Mouse (Mus musculus) midbrain, embryonic 13.5 days (tissue): ENCODE results near the gene Gm20422. TPM values are rescaled to one million over a fixed set of nuclear protein-coding genes. Genes with fewer than 3 reads are reported as not detected.
A peak's percentile ranks its signal among the peaks of the same experiment; 100 is the strongest.

Experiments
- ATAC-seq: fragments of 200-750 bp; cut with Nextera tagmentation; 2 replicates; pipeline ENCODE4 v1.8.0; 2017; ENCODE audit warnings: mild to moderate bottlenecking, moderate TSS enrichment, moderate library complexity
- H3K27ac ChIP-seq: fragments of 300-500 bp; sonication (generic); 2 replicates; pipeline ENCODE4 v1.5.1; 2015; ENCODE audit warnings: inconsistent platforms, mild to moderate bottlenecking, moderate library complexity
- H3K27me3 ChIP-seq: fragments of 300-500 bp; sonication (generic); 2 replicates; pipeline ENCODE4 v1.6.1; 2015; ENCODE audit warnings: mild to moderate bottlenecking, inconsistent platforms
- H3K36me3 ChIP-seq: fragments of 300-500 bp; sonication (generic); 2 replicates; pipeline ENCODE4 v1.6.1; 2015; ENCODE audit warnings: mild to moderate bottlenecking, inconsistent platforms
- H3K4me1 ChIP-seq: fragments of 300-500 bp; sonication (generic); replicated peaks from 2 replicates; pipeline ENCODE4 v1.6.1; 2015; ENCODE audit warnings: inconsistent platforms
- H3K4me2 ChIP-seq: fragments of 300-500 bp; sonication (generic); replicated peaks from 2 replicates; pipeline ENCODE4 v1.6.1; 2015; ENCODE audit warnings: moderate library complexity, mild to moderate bottlenecking, inconsistent platforms
- H3K4me3 ChIP-seq: fragments of 300-500 bp; sonication (generic); replicated peaks from 2 replicates; pipeline ENCODE4 v1.5.1; 2015; ENCODE audit warnings: mild to moderate bottlenecking, inconsistent platforms
- H3K9ac ChIP-seq: fragments of 300-500 bp; sonication (generic); replicated peaks from 2 replicates; pipeline ENCODE4 v1.6.1; 2015; ENCODE audit warnings: mild to moderate bottlenecking, inconsistent platforms
- H3K9me3 ChIP-seq: fragments of 300-500 bp; sonication (generic); 2 replicates; pipeline ENCODE4 v1.6.1; 2016; ENCODE audit warnings: mild to moderate bottlenecking, inconsistent platforms
- WGBS: fragments of 180-500 bp; shearing (Covaris S2); methylation state at CpG from one replicate; pipeline ENCODE4 v1.1.7; 2015; 5-methylcytosine and 5-hydroxymethylcytosine counted together
- polyA plus RNA-seq: library from polyadenylated mRNA; unstranded; fragments of >200 nt; fragmentation: Nextera tagmentation; extraction: Ambion mirVana; gene quantifications from 2 replicates; pipeline ENCODE4 v1.2.1, GENCODE M21; 2015

The Gm20422 gene
- polyA plus RNA-seq, 1 experiment from 2014 or later: 0.24 TPM

DNA sequence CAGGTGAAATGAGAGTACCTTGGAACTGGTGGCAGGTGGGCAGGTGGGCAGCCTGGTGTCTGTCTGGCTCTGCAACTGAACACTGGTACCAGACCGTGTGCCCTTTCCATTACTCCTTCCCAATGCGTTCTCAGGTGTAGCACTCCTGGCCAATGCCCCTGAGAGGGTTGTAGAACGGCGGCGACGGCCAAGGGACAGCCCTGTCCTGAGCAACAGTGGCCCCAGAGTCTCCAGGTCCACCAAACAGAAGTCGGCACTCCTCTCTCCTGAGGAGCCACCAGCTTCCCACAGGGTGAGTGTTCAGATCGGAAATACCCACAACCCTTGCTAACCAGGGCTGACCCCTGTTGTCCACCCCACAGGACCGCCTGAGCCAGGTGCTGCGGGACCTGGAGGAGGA is 30.4 kb upstream of the Gm20422 start:
- no peak overlapping the region for H3K9ac ChIP-seq
- no peaks in the 10 kb centered on the region for H3K27me3 ChIP-seq
- H3K36me3 ChIP-seq: peaks cover 80% of the 10 kb centered on the region
- H3K4me3 ChIP-seq: no peak overlapping the region
- no peaks in the 10 kb centered on the region for H3K9me3 ChIP-seq
- H3K4me1 ChIP-seq: peaks cover 19% of the 10 kb centered on the region
- WGBS: 94% methylated on average over 10 of the region's 10 CpGs
- no peak overlapping the region for H3K4me2 ChIP-seq
- no peak overlapping the region for H3K27ac ChIP-seq
- no peak for ATAC-seq

DNA sequence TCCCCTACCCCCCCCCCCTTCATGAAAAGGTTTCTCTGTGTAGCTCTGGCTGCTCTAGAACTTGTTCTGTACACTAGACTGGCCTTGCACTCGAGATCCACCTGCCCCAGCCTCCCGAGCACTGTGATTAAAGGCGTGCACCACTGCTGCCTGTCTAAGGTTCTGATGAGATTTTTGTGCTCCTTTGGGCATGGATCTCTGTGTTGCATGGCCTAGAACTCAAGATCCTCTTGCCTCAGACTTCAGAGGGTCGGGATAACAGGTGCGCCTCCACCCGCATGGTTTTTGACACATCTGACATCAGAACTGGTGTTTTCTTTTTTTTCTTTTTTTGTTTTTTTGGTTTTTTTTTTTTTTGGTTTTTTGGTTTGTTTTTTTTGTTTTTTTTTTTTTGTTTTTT is 29.9 kb upstream of the Gm20422 start:
- 95% methylated on average over 6 of the region's 6 CpGs for WGBS
- H3K4me1 ChIP-seq: peaks cover 14% of the 10 kb centered on the region
- no peaks in the 10 kb centered on the region for H3K27me3 ChIP-seq
- no peak for ATAC-seq
- H3K4me3 ChIP-seq: no peak overlapping the region
- no peak overlapping the region for H3K4me2 ChIP-seq
- H3K36me3 ChIP-seq: peaks cover 85% of the 10 kb centered on the region
- no peak overlapping the region for H3K27ac ChIP-seq
- H3K9me3 ChIP-seq: no peaks in the 10 kb centered on the region
- H3K9ac ChIP-seq: no peak overlapping the region

DNA sequence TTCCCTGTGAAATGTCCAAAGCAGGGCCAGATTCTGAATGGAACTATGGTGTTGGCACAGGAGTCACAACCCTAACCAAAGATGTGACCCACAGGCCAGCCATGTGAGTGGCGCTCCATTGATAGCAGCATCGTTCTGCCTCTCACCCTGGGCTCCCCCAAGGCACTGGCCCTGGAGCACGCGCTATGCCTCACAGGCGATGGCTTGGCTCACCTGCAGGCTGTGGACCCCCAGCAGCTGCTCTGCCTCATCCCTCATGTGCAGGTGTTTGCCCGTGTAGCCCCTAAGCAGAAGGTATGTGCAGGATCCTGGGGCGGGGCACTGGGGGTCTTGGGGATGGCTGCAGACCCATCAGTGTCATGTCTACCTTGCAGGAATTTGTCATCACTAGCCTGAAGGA is 28.7 kb upstream of the Gm20422 start:
- no peaks in the 10 kb centered on the region for H3K9me3 ChIP-seq
- H3K4me3 ChIP-seq: no peak overlapping the region
- H3K27me3 ChIP-seq: no peaks in the 10 kb centered on the region
- no peak overlapping the region for H3K4me2 ChIP-seq
- no peak for ATAC-seq
- H3K4me1 ChIP-seq: peaks cover 4% of the 10 kb centered on the region; the same call in 1 of the 2 replicates
- no peak overlapping the region for H3K27ac ChIP-seq
- H3K9ac ChIP-seq: no peak overlapping the region
- peaks cover 97% of the 10 kb centered on the region for H3K36me3 ChIP-seq
- 97% methylated on average over 7 of the region's 7 CpGs for WGBS

DNA sequence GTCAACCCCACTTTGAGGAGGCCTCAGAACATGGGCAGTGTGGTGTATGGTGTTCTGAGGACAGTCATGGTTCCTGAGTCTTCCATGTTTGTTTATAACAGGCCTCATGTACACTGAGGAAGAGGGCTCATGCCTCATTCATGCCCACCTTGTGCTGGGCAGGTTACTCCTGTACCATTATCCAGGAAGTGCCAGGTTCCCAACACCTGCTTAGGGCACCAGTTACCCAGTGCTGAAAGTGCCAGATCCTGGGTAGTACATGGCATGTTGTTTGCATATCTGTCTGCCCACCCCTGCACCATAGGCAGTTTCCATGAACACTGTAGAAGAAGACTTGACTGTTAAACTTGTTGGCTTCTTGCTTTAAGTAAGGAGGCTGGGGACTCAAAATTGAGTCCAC is 27.5 kb upstream of the Gm20422 start:
- Histone ChIP-seq H3K4me2 (no peak overlapping the region), H3K9ac (no peak overlapping the region), H3K27ac (no peak overlapping the region), H3K4me1 (no peaks in the 10 kb centered on the region), H3K4me3 (no peak overlapping the region), H3K9me3 (no peaks in the 10 kb centered on the region), H3K36me3 (peaks cover 97% of the 10 kb centered on the region), H3K27me3 (no peaks in the 10 kb centered on the region)
- ATAC-seq: no peak

DNA sequence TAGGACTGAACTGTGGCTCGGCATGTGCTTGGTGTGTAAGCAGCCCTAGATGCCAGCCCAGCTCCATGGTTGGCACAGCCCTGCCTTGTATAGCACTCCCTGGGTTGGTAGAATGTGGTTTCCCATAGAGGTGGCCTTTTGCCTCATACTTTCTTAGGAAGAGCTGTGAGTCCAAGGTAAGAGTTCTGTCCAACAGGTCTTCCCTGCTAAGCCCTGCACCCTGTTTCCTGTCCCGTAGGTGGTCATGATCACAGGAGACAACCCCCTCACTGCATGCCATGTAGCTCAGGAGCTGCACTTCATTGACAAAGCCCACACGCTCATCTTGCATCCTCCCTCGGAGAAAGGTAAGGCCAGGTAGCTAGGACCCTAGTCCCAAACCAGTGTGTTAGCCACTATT is 27.1 kb upstream of the Gm20422 start:
- H3K27ac ChIP-seq: no peak overlapping the region
- WGBS: 98% methylated on average over 4 of the region's 4 CpGs
- no peak for ATAC-seq
- no peaks in the 10 kb centered on the region for H3K27me3 ChIP-seq
- no peaks in the 10 kb centered on the region for H3K4me1 ChIP-seq
- no peak overlapping the region for H3K4me2 ChIP-seq
- no peaks in the 10 kb centered on the region for H3K9me3 ChIP-seq
- peaks cover 97% of the 10 kb centered on the region for H3K36me3 ChIP-seq
- H3K4me3 ChIP-seq: no peak overlapping the region
- H3K9ac ChIP-seq: no peak overlapping the region

DNA sequence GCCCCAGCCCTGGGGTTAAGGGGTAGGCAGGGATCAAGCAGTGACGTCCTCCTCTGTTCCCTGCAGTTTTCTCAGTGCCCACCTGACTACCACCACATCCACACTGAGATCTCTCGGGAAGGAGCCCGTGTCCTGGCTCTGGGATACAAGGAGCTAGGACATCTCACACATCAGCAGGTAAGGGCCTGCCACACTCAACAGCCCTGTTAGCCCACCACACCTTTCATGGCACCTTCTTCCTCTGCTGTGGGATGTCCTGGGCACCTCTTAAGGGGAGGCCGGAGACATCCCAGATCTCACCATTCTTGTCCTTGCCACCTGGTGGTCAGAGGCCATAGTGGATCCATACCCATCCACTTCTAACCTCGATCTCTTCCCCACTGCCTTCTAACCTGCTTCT is 25.3 kb upstream of the Gm20422 start:
- WGBS: 91% methylated on average over 5 of the region's 5 CpGs
- Histone ChIP-seq H3K27ac (no peak overlapping the region), H3K9me3 (no peaks in the 10 kb centered on the region), H3K4me3 (no peak overlapping the region), H3K9ac (no peak overlapping the region), H3K4me1 (no peaks in the 10 kb centered on the region), H3K27me3 (no peaks in the 10 kb centered on the region), H3K4me2 (no peak overlapping the region), H3K36me3 (peaks cover 97% of the 10 kb centered on the region)
- ATAC-seq: no peak

DNA sequence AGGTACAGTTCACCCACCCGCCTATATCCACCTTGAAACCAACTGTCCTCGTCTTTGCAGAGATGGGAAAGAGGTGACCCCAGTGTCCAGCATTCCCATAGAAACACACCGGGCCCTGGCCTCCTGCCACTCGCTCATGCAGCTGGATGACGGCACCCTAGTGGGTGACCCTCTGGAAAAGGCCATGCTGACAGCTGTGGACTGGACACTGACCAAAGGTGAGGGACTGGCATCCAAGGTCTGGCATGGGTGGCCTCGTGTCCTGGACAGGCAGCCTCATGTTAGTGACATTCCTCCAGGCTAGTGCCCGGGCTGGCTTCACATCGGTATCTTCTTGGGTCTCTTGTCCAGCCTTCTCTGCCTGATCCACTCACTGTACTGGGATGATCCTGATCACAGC is 24.6 kb upstream of the Gm20422 start:
- ATAC-seq: no peak
- Histone ChIP-seq H3K4me1 (no peaks in the 10 kb centered on the region), H3K27me3 (no peaks in the 10 kb centered on the region), H3K4me2 (no peak overlapping the region), H3K9me3 (no peaks in the 10 kb centered on the region), H3K36me3 (peaks cover 98% of the 10 kb centered on the region), H3K27ac (no peak overlapping the region), H3K9ac (no peak overlapping the region), H3K4me3 (no peak overlapping the region)
- 90% methylated on average over 8 of the region's 8 CpGs for WGBS

DNA sequence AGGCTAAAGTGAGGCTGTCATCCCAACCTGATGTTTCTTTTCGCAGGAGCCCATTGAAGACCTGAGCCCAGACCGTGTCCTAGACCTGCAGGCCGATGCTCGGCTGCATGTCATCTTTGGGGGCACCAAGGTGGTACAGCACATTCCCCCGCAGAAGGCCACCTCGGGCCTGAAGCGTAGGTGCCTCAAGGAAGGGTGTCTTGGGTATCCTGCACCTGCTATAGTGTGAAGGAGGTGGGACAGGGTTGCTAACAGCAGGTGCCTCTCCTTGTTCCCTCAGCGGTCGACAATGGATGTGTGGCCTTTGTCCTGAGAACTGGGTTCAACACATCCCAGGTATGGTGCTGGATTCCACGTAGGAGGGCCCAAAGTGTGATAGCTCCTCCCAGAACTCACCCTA is 23.0 kb upstream of the Gm20422 start:
- no peak overlapping the region for H3K9ac ChIP-seq
- H3K4me3 ChIP-seq: no peak overlapping the region
- WGBS: 93% methylated on average over 10 of the region's 10 CpGs
- H3K4me1 ChIP-seq: peaks cover 7% of the 10 kb centered on the region
- H3K4me2 ChIP-seq: no peak overlapping the region
- H3K9me3 ChIP-seq: no peaks in the 10 kb centered on the region
- H3K27me3 ChIP-seq: no peaks in the 10 kb centered on the region
- peaks cover 93% of the 10 kb centered on the region for H3K36me3 ChIP-seq
- no peak overlapping the region for H3K27ac ChIP-seq
- ATAC-seq: no peak

DNA sequence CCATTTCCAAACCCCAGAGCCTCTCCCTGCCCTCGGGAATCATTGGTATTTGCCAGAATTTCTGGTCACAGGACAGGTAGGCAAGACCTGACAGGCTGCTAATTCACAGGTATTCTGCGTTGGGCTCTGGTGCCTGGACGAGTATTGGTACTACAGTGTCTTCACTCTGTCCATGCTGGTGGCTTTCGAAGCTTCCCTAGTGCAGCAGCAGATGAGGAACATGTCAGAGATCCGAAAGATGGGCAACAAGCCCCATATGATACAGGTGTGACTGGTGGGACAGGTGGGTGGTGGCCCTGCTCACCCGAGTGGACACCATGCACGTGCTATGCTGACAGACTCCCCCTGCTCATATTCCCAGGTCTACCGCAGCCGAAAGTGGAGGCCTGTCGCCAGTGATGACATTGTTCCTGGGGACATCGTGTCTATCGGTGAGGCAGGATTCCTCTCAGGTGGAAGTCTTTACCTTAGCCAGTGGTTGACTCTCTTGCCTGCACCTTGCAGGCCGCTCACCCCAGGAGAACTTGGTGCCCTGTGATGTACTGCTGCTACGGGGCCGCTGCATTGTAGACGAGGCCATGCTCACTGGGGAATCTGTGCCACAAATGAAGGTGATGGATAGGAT is 22.1 kb upstream of the Gm20422 start:
- Histone ChIP-seq H3K4me1 (peaks cover 15% of the 10 kb centered on the region), H3K4me3 (no peak overlapping the region), H3K27me3 (no peaks in the 10 kb centered on the region), H3K9ac (no peak overlapping the region), H3K4me2 (no peak overlapping the region), H3K9me3 (no peaks in the 10 kb centered on the region), H3K36me3 (peaks cover 85% of the 10 kb centered on the region), H3K27ac (no peak overlapping the region)
- 98% methylated on average over 16 of the region's 16 CpGs for WGBS
- ATAC-seq: no peak

DNA sequence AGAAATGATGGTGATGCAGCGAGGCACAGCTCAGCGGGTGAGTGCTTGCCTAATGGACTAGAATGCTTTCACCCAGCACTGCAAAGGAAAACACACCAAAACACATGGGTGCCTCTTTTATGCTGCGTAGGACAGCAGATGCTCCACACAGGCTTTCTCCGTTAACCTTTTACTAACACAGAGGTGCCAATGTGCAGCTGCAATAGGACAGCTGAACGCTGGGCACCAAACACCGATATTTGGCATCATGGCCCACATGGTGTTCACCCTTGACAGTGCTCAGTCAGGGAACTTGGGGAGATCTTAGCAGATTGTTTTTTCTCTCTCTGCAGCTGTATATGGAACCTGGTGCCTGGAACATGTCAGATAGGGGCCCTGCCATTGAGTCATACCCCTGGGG is 20.2 kb upstream of the Gm20422 start:
- Histone ChIP-seq H3K4me2 (no peak overlapping the region), H3K9ac (no peak overlapping the region), H3K27ac (no peak overlapping the region), H3K36me3 (peaks cover 67% of the 10 kb centered on the region), H3K4me3 (no peak overlapping the region), H3K27me3 (no peaks in the 10 kb centered on the region), H3K4me1 (peaks cover 24% of the 10 kb centered on the region), H3K9me3 (no peaks in the 10 kb centered on the region)
- ATAC-seq: no peak
- WGBS: 96% methylated on average over 6 of the region's 6 CpGs

DNA sequence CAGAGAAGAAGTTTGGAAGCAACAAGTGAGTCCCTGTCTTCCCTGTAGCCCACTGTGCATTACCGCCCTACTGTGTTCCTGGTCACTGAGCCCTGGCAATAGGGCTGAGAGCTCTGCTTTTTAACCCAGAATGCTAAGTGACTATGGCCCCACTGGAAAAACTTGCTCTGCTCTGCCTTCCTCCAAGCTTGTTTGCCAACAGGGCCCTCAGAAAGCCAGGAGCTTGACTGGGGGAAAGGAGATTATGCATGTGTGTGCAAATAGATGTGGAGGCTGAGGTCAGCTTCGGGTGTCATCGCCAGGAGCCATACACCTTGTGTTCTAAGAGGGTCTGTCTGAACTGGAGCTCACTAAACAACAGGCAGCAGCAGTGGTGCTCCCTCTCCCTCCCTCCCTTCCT is 19.4 kb upstream of the Gm20422 start:
- Histone ChIP-seq H3K4me3 (no peak overlapping the region), H3K27ac (no peak overlapping the region), H3K9me3 (no peaks in the 10 kb centered on the region), H3K4me1 (peaks cover 27% of the 10 kb centered on the region), H3K4me2 (no peak overlapping the region), H3K27me3 (no peaks in the 10 kb centered on the region), H3K9ac (no peak overlapping the region; the same call in 1 of the 2 replicates), H3K36me3 (peaks cover 59% of the 10 kb centered on the region)
- WGBS: 95% methylated on average over 3 of the region's 3 CpGs
- ATAC-seq: no peak

DNA sequence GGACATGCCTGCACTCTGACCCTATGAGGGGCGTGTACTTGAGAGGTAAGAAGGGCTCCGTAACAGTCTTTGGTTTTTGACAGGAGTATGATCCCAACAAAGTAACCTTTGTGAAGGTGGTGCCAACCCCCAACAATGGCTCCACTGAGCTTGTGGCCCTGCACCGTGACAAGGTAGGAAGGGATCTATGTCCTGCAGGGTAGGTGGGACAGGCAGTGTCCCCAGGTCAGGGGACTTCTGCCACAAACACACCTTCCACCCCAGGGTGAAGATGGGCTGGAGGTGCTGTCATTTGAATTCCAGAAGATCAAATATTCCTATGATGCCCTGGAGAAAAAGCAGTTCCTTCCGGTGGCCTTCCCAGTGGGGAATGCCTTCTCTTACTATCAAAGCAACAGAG is 19.0 kb upstream of the Gm20422 start:
- H3K4me2 ChIP-seq: no peak overlapping the region
- ATAC-seq: no peak
- peaks cover 27% of the 10 kb centered on the region for H3K4me1 ChIP-seq
- no peaks in the 10 kb centered on the region for H3K9me3 ChIP-seq
- H3K9ac ChIP-seq: no peak overlapping the region
- no peak overlapping the region for H3K4me3 ChIP-seq
- peaks cover 55% of the 10 kb centered on the region for H3K36me3 ChIP-seq
- no peak overlapping the region for H3K27ac ChIP-seq
- WGBS: 96% methylated on average over 4 of the region's 4 CpGs
- no peaks in the 10 kb centered on the region for H3K27me3 ChIP-seq

DNA sequence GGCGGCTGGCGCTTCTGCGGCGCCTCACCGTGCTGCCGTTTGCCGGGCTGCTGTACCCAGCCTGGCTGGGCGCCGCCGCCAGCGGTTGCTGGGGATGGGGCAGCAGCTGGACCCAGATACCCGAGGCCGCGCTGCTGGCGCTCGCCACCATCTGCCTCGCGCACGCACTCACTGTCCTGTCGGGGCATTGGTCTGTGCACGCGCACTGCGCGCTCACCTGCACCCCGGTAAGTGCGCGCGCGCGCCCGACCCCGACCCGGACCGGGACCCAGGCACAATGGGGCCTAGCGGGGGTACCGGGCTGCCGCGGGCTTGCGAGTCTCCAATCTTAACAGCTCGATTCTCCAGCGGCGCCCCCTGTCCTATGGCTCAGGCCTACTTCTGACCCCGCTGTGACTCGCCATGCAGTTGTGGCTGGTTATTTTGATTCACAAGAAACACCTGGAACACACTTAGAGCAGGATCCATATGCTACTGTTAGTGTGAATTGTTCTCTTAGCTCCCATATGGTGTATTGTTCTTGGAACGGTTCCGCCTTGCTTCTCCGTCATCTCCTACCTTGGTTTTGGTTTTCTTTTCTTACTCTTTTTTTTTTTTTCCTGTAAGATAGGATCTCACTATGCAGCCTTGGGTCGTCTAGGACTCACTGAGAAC is 16.9 kb upstream of the Gm20422 start:
- Histone ChIP-seq H3K9ac (peak overlapping the region; percentile 99), H3K4me1 (peaks cover 27% of the 10 kb centered on the region), H3K9me3 (no peaks in the 10 kb centered on the region), H3K27ac (peak overlapping the region; percentile 82), H3K36me3 (peaks cover 34% of the 10 kb centered on the region), H3K27me3 (no peaks in the 10 kb centered on the region), H3K4me2 (peak overlapping the region; percentile 82), H3K4me3 (peak overlapping the region; percentile 100)
- peak; percentile 82 for ATAC-seq
- under 1% methylated on average over 41 of the region's 48 CpGs for WGBS
